Mouse (Mus musculus) C2C12 (cell line): Measurements from ENCODE around the gene Ifitm3. TPM values are rescaled to one million over a fixed set of nuclear protein-coding genes. Genes with fewer than 3 reads are reported as not detected.

Experiments
- H3K27me3 ChIP-seq: one replicate; pipeline ENCODE4 v1.6.1; 2011; ENCODE audit not compliant: control insufficient read depth, insufficient read depth, insufficient read length
- H3K36me3 ChIP-seq: one replicate; pipeline ENCODE4 v1.6.1; 2011; ENCODE audit not compliant: control insufficient read depth, insufficient read depth
- H3K4me3 ChIP-seq: one replicate; pipeline ENCODE4 v1.5.1; 2011; ENCODE audit warnings: mild to moderate bottlenecking, control low read depth; ENCODE audit not compliant: poor library complexity, insufficient read depth, severe bottlenecking
- H3K79me2 ChIP-seq: one replicate; pipeline ENCODE4 v1.6.1; 2011; ENCODE audit not compliant: control insufficient read depth, insufficient read depth
- H3K79me3 ChIP-seq: one replicate; pipeline ENCODE4 v1.6.1; 2011; ENCODE audit warnings: low read depth, control low read depth
- H3ac ChIP-seq: one replicate; pipeline ENCODE3; 2011; ENCODE audit warnings: low read depth; ENCODE audit not compliant: control insufficient read depth, insufficient read length
- CEBPB ChIP-seq: IDR thresholded peaks from one replicate; pipeline ENCODE4 v1.6.1; 2011; ENCODE audit warnings: low read depth, mild to moderate bottlenecking, control low read depth, moderate library complexity
- CTCF ChIP-seq: IDR thresholded peaks from one replicate; pipeline ENCODE4 v1.5.1; 2011; ENCODE audit not compliant: control insufficient read depth, insufficient read depth, insufficient read length
- FOSL1 ChIP-seq: IDR thresholded peaks from one replicate; pipeline ENCODE4 v1.8.0; 2011; ENCODE audit warnings: mild to moderate bottlenecking, low read length; ENCODE audit not compliant: poor library complexity, insufficient read depth, severe bottlenecking
- MAX ChIP-seq: IDR thresholded peaks from one replicate; pipeline ENCODE4 v1.6.1; 2011; ENCODE audit warnings: mild to moderate bottlenecking, control low read depth
- MYOD1 ChIP-seq: IDR thresholded peaks from one replicate; pipeline ENCODE4 v1.6.1; 2011; ENCODE audit warnings: low read depth; ENCODE audit not compliant: control insufficient read depth, insufficient read length
- MYOG ChIP-seq: IDR thresholded peaks from one replicate; pipeline ENCODE4 v1.6.1; 2011; ENCODE audit not compliant: control insufficient read depth, insufficient read length; ENCODE audit errors: extremely low read depth
- USF1 ChIP-seq: IDR thresholded peaks from one replicate; pipeline ENCODE4 v1.6.1; 2011; ENCODE audit warnings: low read depth, mild to moderate bottlenecking, control low read depth, moderate library complexity
- long read RNA-seq, 2 experiments: library from polyadenylated mRNA; unstranded; transcript quantifications; one replicate each; pipeline ENCODE4 v2.0.0; 2019 to 2020
- polyA plus RNA-seq: library from polyadenylated mRNA; unstranded; fragments of >200 nt; fragmentation: generic; extraction: Trizol; gene quantifications from one replicate; pipeline ENCODE4 v1.2.1, GENCODE M21; 2012; ENCODE audit warnings: missing spikeins

Ifitm3 gene
- polyA plus RNA-seq: 956 TPM
- long read RNA-seq, experiment 1, transcript Ifitm3-201 (2 exons, 678 nt): major isoform, 445 of 452 reads
- long read RNA-seq, experiment 1, partial matches to known transcripts: 3 of 452 reads
- long read RNA-seq, experiment 1, other reads (novel, unspliced or antisense): 4 of 452 reads
- long read RNA-seq, experiment 2, transcript Ifitm3-201 (2 exons, 678 nt): major isoform, 15 of 16 reads
- long read RNA-seq, experiment 2, partial matches to known transcripts: 1 of 16 reads
- long read RNA-seq, experiment 2, other reads (novel, unspliced or antisense): 0 of 16 reads

GRCm38 (mm10) chr7:141010593-141010992, at the start of gene Ifitm3:
Gene Ifitm3, minus strand, starts transcription at chr7:141010770.
- Histone ChIP-seq H3K27me3 (no peaks in the 10 kb centered on the region), H3K79me3 (peaks cover 11% of the 10 kb centered on the region), H3K4me3 (peak within 1 kb of the TSS; percentile 59), H3K79me2 (peaks cover 14% of the 10 kb centered on the region), H3K36me3 (peaks cover 6% of the 10 kb centered on the region), H3ac (peak within 1 kb of the TSS; percentile 69)
- TF ChIP-seq USF1 (no peak), MYOG (no peak), MAX (no peak), CEBPB (no peak), FOSL1 (no peak), CTCF (no peak), MYOD1 (no peak)

DNA sequence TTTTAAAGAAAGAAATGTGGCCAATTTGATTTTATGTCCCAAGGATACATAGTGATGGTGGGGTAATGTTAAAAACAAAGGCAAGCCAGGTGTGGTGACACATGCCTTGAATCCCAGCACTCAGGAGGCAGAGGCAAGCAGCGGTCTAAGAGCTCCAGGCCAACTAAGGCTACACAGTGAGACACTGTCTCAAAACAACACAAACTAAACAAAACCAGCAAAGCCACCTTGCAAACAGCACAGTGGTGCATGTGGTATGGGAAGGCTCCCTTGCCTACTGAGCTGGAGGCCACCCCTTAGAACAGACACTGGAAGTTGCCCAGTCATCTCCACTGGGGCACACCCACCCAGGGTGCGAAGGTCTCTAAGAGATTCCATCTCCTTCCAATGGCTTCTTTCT, 49.4 kb upstream of the Ifitm3 start:
- H3K27me3 ChIP-seq: no peaks in the 10 kb centered on the region
- no peaks in the 10 kb centered on the region for H3K36me3 ChIP-seq
- no peaks in the 10 kb centered on the region for H3K79me3 ChIP-seq
- TF ChIP-seq FOSL1: no peak
- H3ac ChIP-seq: no peak overlapping the region
- no peak overlapping the region for H3K4me3 ChIP-seq
- no peaks in the 10 kb centered on the region for H3K79me2 ChIP-seq

DNA sequence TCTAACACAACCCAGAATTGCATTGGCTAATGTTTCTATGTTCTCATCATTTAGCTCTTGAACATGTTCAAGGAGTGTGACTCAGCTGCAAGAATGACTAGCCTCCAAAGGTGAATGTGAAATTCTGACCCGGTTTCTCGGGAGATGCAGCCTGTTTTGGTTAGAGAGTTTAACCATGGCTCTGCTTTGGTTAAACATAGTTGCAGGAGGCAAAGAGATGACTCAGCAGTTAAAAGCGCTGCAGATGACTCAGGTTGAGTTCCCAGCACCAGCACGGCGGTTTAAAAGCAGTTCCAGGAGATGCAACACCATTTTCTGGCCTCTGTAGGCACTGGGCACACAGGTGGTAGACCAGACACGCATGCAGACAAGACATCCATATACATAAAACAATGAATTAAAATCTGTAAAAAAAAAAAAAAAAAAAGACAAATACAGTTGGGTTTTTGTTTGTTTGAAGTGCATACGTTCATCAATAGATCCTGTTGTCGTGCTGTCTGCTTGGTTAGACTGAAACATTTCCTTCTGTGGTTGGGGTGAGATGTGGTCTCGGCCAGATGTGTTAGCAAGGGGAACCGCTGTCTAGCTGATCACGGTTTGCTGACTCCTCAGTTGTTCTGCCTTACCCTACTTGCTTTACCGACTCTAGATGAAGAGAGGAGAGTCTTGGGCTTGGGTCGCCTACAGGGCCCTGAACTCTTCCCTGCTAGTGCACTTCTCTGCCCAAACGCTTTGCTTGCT, 48.2 kb upstream of the Ifitm3 start:
- Histone ChIP-seq H3K27me3 (no peaks in the 10 kb centered on the region), H3K4me3 (no peak overlapping the region), H3K79me2 (no peaks in the 10 kb centered on the region), H3K36me3 (no peaks in the 10 kb centered on the region), H3ac (no peak overlapping the region), H3K79me3 (no peaks in the 10 kb centered on the region)
- TF ChIP-seq MYOD1: no peak
- no peak for TF ChIP-seq USF1
- TF ChIP-seq CEBPB: no peak
- no peak for TF ChIP-seq CTCF
- no peak for TF ChIP-seq MAX
- TF ChIP-seq FOSL1: no peak
- TF ChIP-seq MYOG: no peak

DNA sequence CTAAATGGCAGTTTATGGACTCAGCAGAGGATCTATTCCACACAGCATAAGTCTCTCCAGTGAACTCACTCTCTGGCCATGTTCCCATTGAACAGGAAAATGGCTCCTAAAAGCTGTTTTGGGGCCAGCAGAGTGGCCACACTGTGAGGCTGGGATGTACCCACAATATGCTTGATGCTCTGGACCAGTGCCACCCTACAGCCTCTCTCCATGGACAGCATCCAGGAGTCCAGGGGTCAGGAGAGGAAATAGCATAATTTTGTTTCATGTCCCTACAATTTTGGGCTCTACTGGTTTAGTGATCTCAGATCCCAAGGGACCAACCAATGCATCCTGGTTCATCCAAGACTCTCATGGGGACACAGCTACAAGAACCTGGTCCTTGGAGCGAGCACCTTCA, 47.0 kb upstream of the Ifitm3 start:
- no peaks in the 10 kb centered on the region for H3K79me2 ChIP-seq
- no peaks in the 10 kb centered on the region for H3K79me3 ChIP-seq
- no peaks in the 10 kb centered on the region for H3K36me3 ChIP-seq
- TF ChIP-seq USF1: no peak
- TF ChIP-seq FOSL1: no peak
- no peak for TF ChIP-seq MAX
- no peak for TF ChIP-seq CTCF
- no peak for TF ChIP-seq MYOD1
- no peak for TF ChIP-seq MYOG
- no peak for TF ChIP-seq CEBPB
- no peak overlapping the region for H3ac ChIP-seq
- no peak overlapping the region for H3K4me3 ChIP-seq
- H3K27me3 ChIP-seq: no peaks in the 10 kb centered on the region

GRCm38 (mm10) chr7:141056976-141057375, 46.4 kb upstream of the Ifitm3 start:
- H3K79me2 ChIP-seq: no peaks in the 10 kb centered on the region
- no peaks in the 10 kb centered on the region for H3K36me3 ChIP-seq
- no peaks in the 10 kb centered on the region for H3K27me3 ChIP-seq
- H3K79me3 ChIP-seq: no peaks in the 10 kb centered on the region
- H3ac ChIP-seq: no peak overlapping the region
- no peak overlapping the region for H3K4me3 ChIP-seq
- TF ChIP-seq MYOD1 (no peak), CEBPB (no peak), CTCF (no peak), MYOG (no peak), MAX (no peak), FOSL1 (no peak), USF1 (no peak)
